Mouse (Mus musculus): ENCODE results near the gene Inpp4b. TPM values are rescaled to one million over a fixed set of nuclear protein-coding genes. Genes with fewer than 3 reads are reported as not detected.

The Inpp4b gene
- polyA plus RNA-seq, 1 experiment from 2014 or later, result 4.6 TPM

GRCm38 (mm10) chr8:81452082-81452481, 109.7 kb downstream of the Inpp4b start:
- no peak overlapping the region for H3K4me3 ChIP-seq (ENCODE audit: low read depth, low read length)
- no peaks in the 10 kb centered on the region for H3K9me3 ChIP-seq (ENCODE audit: control insufficient read depth)
- no peak for TF ChIP-seq CTCF (IDR thresholded peaks at IDR 0.05; ENCODE audit: low read depth)
- no peaks in the 10 kb centered on the region for H3K4me1 ChIP-seq (replicated peaks; ENCODE audit: control insufficient read depth, insufficient read depth, low read length)
- H3K27me3 ChIP-seq (replicated peaks; ENCODE audit: control insufficient read depth, insufficient read depth, low read length), result no peaks in the 10 kb centered on the region
- no peak for ATAC-seq
- 60% methylated on average over 6 of the region's 6 CpGs for WGBS
- no peak overlapping the region for H3K9ac ChIP-seq (ENCODE audit: low read depth, low read length)
- no peak overlapping the region for H3K4me2 ChIP-seq (replicated peaks; ENCODE audit: low read depth)
- H3K27ac ChIP-seq (ENCODE audit: low read depth, low read length), result no peak overlapping the region
- no peaks in the 10 kb centered on the region for H3K36me3 ChIP-seq (ENCODE audit: control insufficient read depth, insufficient read depth)

GRCm38 (mm10) chr8:81454830-81455229, 112.5 kb downstream of the Inpp4b start:
- no peak overlapping the region for H3K9ac ChIP-seq (ENCODE audit: low read depth, low read length)

GRCm38 (mm10) chr8:81463762-81464161, 121.4 kb downstream of the Inpp4b start:
- H3K4me3 ChIP-seq (ENCODE audit: low read depth, low read length), result no peak overlapping the region
- no peak overlapping the region for H3K9ac ChIP-seq (ENCODE audit: low read depth, low read length)
- TF ChIP-seq CTCF (IDR thresholded peaks at IDR 0.05; ENCODE audit: low read depth), result no peak
- no peaks in the 10 kb centered on the region for H3K27me3 ChIP-seq (replicated peaks; ENCODE audit: control insufficient read depth, insufficient read depth, low read length)
- no peaks in the 10 kb centered on the region for H3K9me3 ChIP-seq (ENCODE audit: control insufficient read depth)
- no peak overlapping the region for H3K27ac ChIP-seq (ENCODE audit: low read depth, low read length)
- H3K4me1 ChIP-seq (replicated peaks; ENCODE audit: control insufficient read depth, insufficient read depth, low read length), result no peaks in the 10 kb centered on the region
- H3K36me3 ChIP-seq (ENCODE audit: control insufficient read depth, insufficient read depth), result no peaks in the 10 kb centered on the region
- 82% methylated on average over 3 of the region's 3 CpGs for WGBS
- H3K4me2 ChIP-seq (replicated peaks; ENCODE audit: low read depth), result no peak overlapping the region
- no peak for ATAC-seq

More at GRCm38 (mm10) chr8:81454830-81455229, 112.5 kb downstream of the Inpp4b start:
- no peak overlapping the region for H3K4me3 ChIP-seq (ENCODE audit: low read depth, low read length)
- H3K27me3 ChIP-seq (replicated peaks; ENCODE audit: control insufficient read depth, insufficient read depth, low read length), result no peaks in the 10 kb centered on the region
- no peak for TF ChIP-seq CTCF (IDR thresholded peaks at IDR 0.05; ENCODE audit: low read depth)
- no peaks in the 10 kb centered on the region for H3K36me3 ChIP-seq (ENCODE audit: control insufficient read depth, insufficient read depth)
- H3K9me3 ChIP-seq (ENCODE audit: control insufficient read depth), result no peaks in the 10 kb centered on the region
- ATAC-seq, result no peak
- WGBS, result 60% methylated on average over 2 of the region's 2 CpGs
- H3K4me2 ChIP-seq (replicated peaks; ENCODE audit: low read depth), result no peak overlapping the region
- H3K27ac ChIP-seq (ENCODE audit: low read depth, low read length), result no peak overlapping the region
- H3K4me1 ChIP-seq (replicated peaks; ENCODE audit: control insufficient read depth, insufficient read depth, low read length), result no peaks in the 10 kb centered on the region

- H3K4me3 ChIP-seq (ENCODE audit: low read depth, low read length), result no peak overlapping the region
- TF ChIP-seq CTCF (IDR thresholded peaks at IDR 0.05; ENCODE audit: low read depth), result no peak
- no peak overlapping the region for H3K27ac ChIP-seq (ENCODE audit: low read depth, low read length)
- no peaks in the 10 kb centered on the region for H3K9me3 ChIP-seq (ENCODE audit: control insufficient read depth)
- no peak overlapping the region for H3K9ac ChIP-seq (ENCODE audit: low read depth, low read length)
- H3K27me3 ChIP-seq (replicated peaks; ENCODE audit: control insufficient read depth, insufficient read depth, low read length), result no peaks in the 10 kb centered on the region
- no peak for ATAC-seq
- 73% methylated on average over 2 of the region's 2 CpGs for WGBS
- H3K36me3 ChIP-seq (ENCODE audit: control insufficient read depth, insufficient read depth), result no peaks in the 10 kb centered on the region
- H3K4me1 ChIP-seq (replicated peaks; ENCODE audit: control insufficient read depth, insufficient read depth, low read length), result no peaks in the 10 kb centered on the region
- no peak overlapping the region for H3K4me2 ChIP-seq (replicated peaks; ENCODE audit: low read depth)
These were observed 124.4 kb downstream of the Inpp4b start for GRCm38 (mm10) chr8:81466776-81467175.

GRCm38 (mm10) chr8:81478674-81479073, 136.3 kb downstream of the Inpp4b start:
- no peaks in the 10 kb centered on the region for H3K9me3 ChIP-seq (ENCODE audit: control insufficient read depth)

GRCm38 (mm10) chr8:81483834-81484233, 141.5 kb downstream of the Inpp4b start:
- Histone ChIP-seq H3K27me3 (replicated peaks; ENCODE audit: control insufficient read depth, insufficient read depth, low read length) (no peaks in the 10 kb centered on the region), H3K27ac (ENCODE audit: low read depth, low read length) (no peak overlapping the region), H3K9me3 (ENCODE audit: control insufficient read depth) (no peaks in the 10 kb centered on the region), H3K4me3 (ENCODE audit: low read depth, low read length) (no peak overlapping the region), H3K4me1 (replicated peaks; ENCODE audit: control insufficient read depth, insufficient read depth, low read length) (no peaks in the 10 kb centered on the region), H3K9ac (ENCODE audit: low read depth, low read length) (no peak overlapping the region), H3K4me2 (replicated peaks; ENCODE audit: low read depth) (no peak overlapping the region), H3K36me3 (ENCODE audit: control insufficient read depth, insufficient read depth) (no peaks in the 10 kb centered on the region)
- ATAC-seq, result no peak
- WGBS, result 63% methylated on average over 1 of the region's 1 CpGs
- TF ChIP-seq CTCF (IDR thresholded peaks at IDR 0.05; ENCODE audit: low read depth), result no peak

More at GRCm38 (mm10) chr8:81478674-81479073, 136.3 kb downstream of the Inpp4b start:
- no peaks in the 10 kb centered on the region for H3K4me1 ChIP-seq (replicated peaks; ENCODE audit: control insufficient read depth, insufficient read depth, low read length)
- ATAC-seq, result no peak
- WGBS, result 38% methylated on average over 3 of the region's 3 CpGs
- TF ChIP-seq CTCF (IDR thresholded peaks at IDR 0.05; ENCODE audit: low read depth), result peak; percentile 77
- H3K27me3 ChIP-seq (replicated peaks; ENCODE audit: control insufficient read depth, insufficient read depth, low read length), result no peaks in the 10 kb centered on the region
- no peaks in the 10 kb centered on the region for H3K36me3 ChIP-seq (ENCODE audit: control insufficient read depth, insufficient read depth)
- H3K4me2 ChIP-seq (replicated peaks; ENCODE audit: low read depth), result no peak overlapping the region
- no peak overlapping the region for H3K4me3 ChIP-seq (ENCODE audit: low read depth, low read length)
- no peak overlapping the region for H3K9ac ChIP-seq (ENCODE audit: low read depth, low read length)
- no peak overlapping the region for H3K27ac ChIP-seq (ENCODE audit: low read depth, low read length)

- H3K4me1 ChIP-seq (replicated peaks; ENCODE audit: control insufficient read depth, insufficient read depth, low read length), result no peaks in the 10 kb centered on the region
- no peak for ATAC-seq
These were observed 143.3 kb downstream of the Inpp4b start for GRCm38 (mm10) chr8:81485626-81486025.

More at GRCm38 (mm10) chr8:81485626-81486025, 143.3 kb downstream of the Inpp4b start:
- no peak overlapping the region for H3K27ac ChIP-seq (ENCODE audit: low read depth, low read length)
- no peak overlapping the region for H3K9ac ChIP-seq (ENCODE audit: low read depth, low read length)
- no peaks in the 10 kb centered on the region for H3K27me3 ChIP-seq (replicated peaks; ENCODE audit: control insufficient read depth, insufficient read depth, low read length)
- H3K9me3 ChIP-seq (ENCODE audit: control insufficient read depth), result no peaks in the 10 kb centered on the region
- no peak for TF ChIP-seq CTCF (IDR thresholded peaks at IDR 0.05; ENCODE audit: low read depth)
- no peak overlapping the region for H3K4me2 ChIP-seq (replicated peaks; ENCODE audit: low read depth)
- H3K4me3 ChIP-seq (ENCODE audit: low read depth, low read length), result no peak overlapping the region
- H3K36me3 ChIP-seq (ENCODE audit: control insufficient read depth, insufficient read depth), result no peaks in the 10 kb centered on the region
- WGBS, result 83% methylated on average over 1 of the region's 1 CpGs

Data from intestine, postnatal 0 days (tissue).